Mouse (Mus musculus) brown adipose tissue, adult 24 weeks (tissue): ENCODE measurements around the gene Rint1. TPM values are rescaled to one million over a fixed set of nuclear protein-coding genes. Genes with fewer than 3 reads are reported as not detected.

Source experiments
- H3K27ac ChIP-seq: fragments of 200-500 bp; replicated peaks from 2 replicates; pipeline ENCODE4 v1.5.1; 2012; ENCODE audit warnings: low read depth, mild to moderate bottlenecking, low read length
- H3K4me1 ChIP-seq: fragments of 200-500 bp; 2 replicates; pipeline ENCODE4 v1.6.1; 2012; ENCODE audit warnings: low read length, mixed read lengths; ENCODE audit not compliant: control insufficient read depth, insufficient read depth, insufficient read length
- H3K4me3 ChIP-seq: fragments of 200-500 bp; 2 replicates; pipeline ENCODE4 v1.5.1; 2012; ENCODE audit warnings: low read depth, mild to moderate bottlenecking, low read length, moderate library complexity; ENCODE audit not compliant: insufficient read depth
- polyA plus RNA-seq: library from polyadenylated mRNA; stranded (reverse); fragments of >200 nt; gene quantifications from 2 replicates; pipeline ENCODE4 v1.2.4, GENCODE M21; 2012; ENCODE audit not compliant: missing spikeins, insufficient read depth, insufficient read length

The Rint1 gene
- 14.0 and 16.0 TPM in 2 replicates for polyA plus RNA-seq

DNA sequence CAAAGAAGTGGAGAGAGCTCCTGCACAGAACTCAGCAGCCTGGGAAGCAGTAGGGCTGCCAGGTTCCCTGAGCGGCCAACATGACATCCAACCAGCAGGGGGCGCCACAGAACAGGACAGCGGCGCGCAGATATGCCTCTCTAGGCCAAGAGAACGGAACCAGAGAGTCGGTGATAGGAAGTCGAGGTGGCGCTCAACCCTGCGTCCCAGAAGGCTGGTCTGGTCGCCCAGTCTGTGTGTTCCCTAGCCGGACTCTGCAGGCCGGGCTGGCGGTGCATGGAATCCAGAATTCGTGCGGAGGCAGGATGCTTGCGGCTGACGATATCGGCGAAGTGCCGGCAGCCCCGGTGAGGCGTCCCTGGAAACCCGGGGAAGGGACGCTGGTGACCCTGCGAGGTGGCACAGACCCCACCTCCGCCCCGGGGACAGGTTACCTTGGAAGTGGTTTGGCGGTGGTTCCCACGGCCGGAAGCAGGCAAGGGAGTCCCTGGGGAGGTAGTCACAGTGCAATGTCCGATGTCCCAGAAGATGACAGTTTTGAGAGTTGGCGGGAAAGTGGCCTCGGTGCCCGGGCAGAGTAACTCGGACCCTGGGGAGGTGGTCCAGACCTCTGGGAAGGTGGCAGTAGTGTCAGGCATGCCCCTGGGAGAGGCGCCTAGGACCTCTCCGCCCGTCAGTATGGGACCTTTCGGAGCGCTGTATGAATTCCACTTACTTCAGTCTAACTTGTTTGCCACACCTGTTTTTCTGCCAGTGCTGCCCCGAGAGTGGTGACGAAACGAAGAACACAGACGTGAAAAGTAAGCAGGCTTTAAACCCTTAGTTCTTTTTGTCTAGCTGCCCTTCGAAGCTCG is at the start of gene Rint1:
Gene Rint1, plus strand, starts transcription at position 176 of the 854 bp plus-strand sequence.
- H3K4me3 ChIP-seq, result peak within 1 kb of the TSS; percentile 93
- peak within 1 kb of the TSS; percentile 63 for H3K27ac ChIP-seq
- no peaks in the 10 kb centered on the region for H3K4me1 ChIP-seq

DNA sequence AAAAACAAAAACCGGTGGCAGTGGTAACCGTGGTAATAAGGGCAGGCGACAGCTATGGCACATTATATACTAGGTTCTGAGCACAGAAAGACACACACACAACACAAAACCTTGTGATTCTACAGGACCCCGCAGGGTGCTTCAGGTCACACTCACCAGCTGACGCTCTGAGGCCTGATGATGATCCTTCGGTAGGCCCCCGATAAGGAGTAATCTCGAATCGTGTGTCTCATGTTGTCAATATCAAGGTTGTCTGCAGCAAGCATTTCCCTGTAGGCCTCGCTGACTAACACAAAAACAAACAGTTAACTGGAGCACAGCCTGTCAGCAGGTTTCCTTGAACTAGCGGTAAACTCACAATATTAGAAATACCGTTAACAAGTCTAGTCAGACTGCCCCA is 44.2 kb upstream of the Rint1 start:
- Histone ChIP-seq H3K4me1 (no peaks in the 10 kb centered on the region), H3K27ac (no peak overlapping the region), H3K4me3 (no peak overlapping the region)

DNA sequence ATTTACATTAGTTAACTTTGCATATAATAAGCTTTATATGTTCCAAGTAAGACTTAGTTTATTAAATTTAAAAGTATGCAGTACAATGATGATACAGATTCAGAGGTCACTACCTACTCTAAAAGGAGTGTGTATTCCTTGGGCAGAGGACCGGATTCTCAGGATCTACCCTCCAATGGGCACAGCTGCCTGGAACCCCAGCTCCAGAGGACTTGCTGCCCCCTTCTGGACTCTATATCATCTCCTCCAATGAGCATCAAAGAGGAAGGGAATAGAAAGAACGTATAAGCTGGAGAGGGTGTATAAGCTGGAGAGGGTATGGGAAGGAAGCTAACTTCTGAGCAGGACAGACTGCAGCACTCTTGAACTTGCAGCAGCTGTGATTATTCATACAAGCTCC is 37.6 kb upstream of the Rint1 start:
- no peaks in the 10 kb centered on the region for H3K4me1 ChIP-seq
- H3K4me3 ChIP-seq, result no peak overlapping the region
- H3K27ac ChIP-seq, result no peak overlapping the region

DNA sequence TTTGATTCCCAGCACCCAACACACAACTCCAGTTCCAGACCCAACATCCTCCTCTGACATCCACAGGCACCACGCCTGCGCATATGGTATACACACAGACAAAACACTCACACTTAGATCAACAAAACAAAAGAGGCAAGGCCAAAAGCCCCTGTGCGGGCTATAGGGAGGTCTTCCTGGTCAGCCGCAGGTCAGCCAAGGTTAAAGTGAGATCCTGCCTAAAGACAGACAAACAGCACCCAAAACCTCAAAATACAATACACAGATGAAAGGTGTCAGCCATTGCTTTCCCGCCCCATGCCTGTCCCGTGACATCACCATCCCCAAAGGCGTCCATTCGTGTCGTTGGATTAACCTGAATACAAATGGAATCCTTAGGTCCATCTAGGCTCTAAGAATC is 31.9 kb upstream of the Rint1 start:
- no peak overlapping the region for H3K4me3 ChIP-seq
- H3K4me1 ChIP-seq, result no peaks in the 10 kb centered on the region
- no peak overlapping the region for H3K27ac ChIP-seq

DNA sequence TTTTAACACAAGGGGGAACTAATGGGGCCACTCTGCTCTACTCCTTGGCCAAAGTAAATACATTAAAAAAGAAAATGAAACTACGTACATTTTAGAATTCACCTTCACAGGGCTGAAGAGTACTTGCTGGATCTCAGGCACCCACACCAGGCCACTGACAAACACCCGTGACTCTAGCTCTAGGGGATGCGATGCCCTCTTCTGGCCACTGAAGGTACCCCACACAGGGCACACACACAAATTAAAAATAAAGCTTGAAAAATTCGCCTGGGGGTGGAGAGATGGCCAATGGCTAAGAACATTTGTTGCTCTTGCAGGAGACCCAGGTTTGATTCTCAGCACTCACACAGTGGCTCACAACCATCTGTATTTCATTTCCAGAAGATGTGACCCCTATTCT is 31.1 kb upstream of the Rint1 start:
- no peak overlapping the region for H3K4me3 ChIP-seq
- H3K27ac ChIP-seq, result no peak overlapping the region
- no peaks in the 10 kb centered on the region for H3K4me1 ChIP-seq

DNA sequence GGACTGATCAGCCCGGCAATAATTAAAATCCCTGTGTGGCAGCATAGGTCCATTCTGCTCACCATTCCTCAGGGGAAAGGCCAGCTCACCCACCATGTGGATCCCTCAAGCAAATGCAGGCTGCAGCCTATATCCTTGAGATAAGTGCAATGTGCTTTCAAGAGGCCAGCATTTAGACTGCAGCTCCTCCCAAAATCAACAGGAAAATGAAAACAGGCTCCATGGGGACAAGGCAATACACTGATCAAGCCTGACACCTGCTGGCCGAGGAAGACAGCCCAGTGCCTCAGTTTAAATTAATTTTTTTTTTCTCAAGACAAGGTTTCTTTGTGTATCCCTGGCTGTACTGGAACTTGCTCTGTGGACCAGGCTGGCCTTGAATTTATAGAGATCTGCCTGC is 28.9 kb upstream of the Rint1 start:
- no peak overlapping the region for H3K4me3 ChIP-seq
- no peaks in the 10 kb centered on the region for H3K4me1 ChIP-seq
- H3K27ac ChIP-seq, result no peak overlapping the region

DNA sequence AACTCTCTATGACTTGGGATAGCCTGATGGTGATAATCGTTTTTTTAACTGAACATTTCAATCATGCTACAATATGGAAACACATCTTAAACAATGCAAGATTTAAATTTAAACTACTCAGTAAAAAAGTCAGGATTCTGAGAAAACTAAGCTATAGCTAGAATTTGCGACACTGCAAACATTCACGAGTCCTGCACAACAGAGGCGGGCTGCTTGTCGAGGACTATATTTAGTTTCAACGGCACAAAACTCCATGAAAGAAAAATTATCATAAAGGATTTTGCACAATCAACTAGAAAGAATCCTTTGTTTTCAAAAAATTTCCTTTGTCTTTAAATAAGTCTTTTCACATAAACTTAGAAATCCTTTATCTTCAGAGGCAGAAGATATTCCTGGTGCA is 25.0 kb upstream of the Rint1 start:
- no peak overlapping the region for H3K4me3 ChIP-seq
- no peaks in the 10 kb centered on the region for H3K4me1 ChIP-seq
- no peak overlapping the region for H3K27ac ChIP-seq

DNA sequence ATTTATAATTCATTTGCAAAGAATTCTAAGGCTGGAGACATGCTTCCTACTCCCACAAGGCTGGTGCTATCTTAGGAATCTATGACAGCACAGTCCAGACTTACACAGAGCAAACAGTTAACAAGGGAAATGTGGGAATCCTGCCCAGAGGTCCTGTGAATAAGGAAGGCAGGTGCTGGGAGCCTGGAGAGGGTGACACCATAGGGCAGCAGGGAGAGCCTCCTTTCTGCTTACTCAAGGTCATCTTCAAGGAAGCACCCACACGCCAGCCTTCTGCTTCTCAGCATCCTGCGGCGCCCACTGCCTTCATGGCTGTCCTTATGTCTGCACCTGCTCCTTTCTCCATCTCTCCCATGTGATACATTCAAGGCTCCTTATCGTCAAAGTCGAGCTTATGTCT is 23.0 kb upstream of the Rint1 start:
- Histone ChIP-seq H3K4me1 (no peaks in the 10 kb centered on the region), H3K4me3 (no peak overlapping the region), H3K27ac (no peak overlapping the region)

DNA sequence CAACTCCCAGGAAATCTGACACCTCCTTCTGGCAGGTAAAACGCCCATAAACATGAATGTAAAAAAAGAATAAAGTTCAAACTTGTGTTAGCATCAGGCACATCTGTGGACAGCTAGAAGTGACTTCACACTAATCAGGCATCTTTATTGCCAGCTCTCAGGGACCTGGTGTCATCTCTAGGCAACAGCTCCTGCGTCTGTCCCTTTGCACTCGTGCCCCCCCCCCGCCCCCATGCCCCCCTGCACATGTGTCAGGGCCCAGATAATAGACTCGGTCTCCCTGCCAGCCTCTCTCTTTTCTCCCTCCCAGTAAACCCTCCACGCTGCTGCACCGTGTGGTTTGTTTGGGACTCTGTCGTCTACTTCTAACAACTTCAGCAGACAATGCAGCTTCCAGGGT is 16.4 kb upstream of the Rint1 start:
- H3K27ac ChIP-seq, result no peak overlapping the region
- H3K4me3 ChIP-seq, result no peak overlapping the region
- H3K4me1 ChIP-seq, result no peaks in the 10 kb centered on the region

DNA sequence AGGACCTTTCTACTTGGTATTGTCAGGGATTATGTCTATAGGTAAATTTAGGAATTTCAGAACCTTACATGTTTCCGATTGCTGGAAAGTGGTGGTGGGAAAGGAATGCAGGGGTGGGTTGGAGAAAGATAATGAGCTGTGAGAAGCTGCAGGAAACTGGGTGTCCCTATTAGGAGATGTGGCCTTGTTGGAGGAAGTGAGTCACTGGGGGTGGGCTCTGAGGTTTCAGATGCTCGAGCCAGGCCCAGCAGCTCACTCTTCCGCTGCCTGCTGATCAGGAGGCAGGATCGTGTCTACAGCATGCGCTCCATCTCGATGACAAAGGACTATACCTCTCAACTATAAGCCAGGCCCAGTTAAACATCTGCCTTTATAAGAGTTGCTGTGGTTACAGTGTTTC is 13.3 kb upstream of the Rint1 start:
- H3K4me3 ChIP-seq, result no peak overlapping the region
- H3K4me1 ChIP-seq, result no peaks in the 10 kb centered on the region
- no peak overlapping the region for H3K27ac ChIP-seq

DNA sequence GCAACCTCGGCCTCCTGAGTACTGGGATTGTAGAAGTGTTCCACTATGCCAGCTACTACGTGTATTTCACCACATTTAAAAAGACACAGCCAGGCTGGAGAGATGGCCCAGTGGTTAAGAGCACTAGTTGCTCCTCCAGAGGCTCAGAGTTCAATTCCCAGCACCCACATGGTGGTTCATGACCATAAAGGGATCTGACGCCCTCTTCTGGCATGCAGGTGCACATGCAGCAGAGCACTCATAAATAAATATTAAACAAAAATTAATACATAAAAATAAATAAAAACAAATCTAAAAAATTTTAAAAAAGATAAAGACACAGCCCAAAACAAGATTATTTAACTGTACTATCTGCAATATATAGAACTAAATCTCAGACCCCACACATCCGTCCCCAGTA is 7.0 kb upstream of the Rint1 start:
- Histone ChIP-seq H3K4me1 (no peaks in the 10 kb centered on the region), H3K27ac (no peak overlapping the region), H3K4me3 (no peak overlapping the region)

DNA sequence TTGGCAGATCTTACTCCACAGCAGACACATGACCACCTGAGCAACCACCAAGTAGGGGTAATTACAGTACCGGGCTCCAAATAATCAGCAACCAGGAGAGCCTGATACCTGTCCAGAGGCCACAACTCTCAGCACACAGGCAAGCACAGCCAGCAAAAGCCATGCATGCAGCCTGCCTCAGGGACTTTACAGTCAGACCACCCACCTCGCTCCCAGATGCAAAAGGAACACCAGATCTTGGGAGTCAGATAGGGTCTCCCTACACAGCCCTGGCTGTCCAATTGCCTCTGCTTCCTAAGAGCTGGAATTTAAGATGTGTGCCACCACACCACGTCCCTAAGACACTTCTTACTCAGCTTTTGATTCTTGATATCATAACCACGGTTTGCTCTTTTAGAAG is 6.3 kb upstream of the Rint1 start:
- Histone ChIP-seq H3K4me3 (no peak overlapping the region), H3K4me1 (no peaks in the 10 kb centered on the region), H3K27ac (no peak overlapping the region)

DNA sequence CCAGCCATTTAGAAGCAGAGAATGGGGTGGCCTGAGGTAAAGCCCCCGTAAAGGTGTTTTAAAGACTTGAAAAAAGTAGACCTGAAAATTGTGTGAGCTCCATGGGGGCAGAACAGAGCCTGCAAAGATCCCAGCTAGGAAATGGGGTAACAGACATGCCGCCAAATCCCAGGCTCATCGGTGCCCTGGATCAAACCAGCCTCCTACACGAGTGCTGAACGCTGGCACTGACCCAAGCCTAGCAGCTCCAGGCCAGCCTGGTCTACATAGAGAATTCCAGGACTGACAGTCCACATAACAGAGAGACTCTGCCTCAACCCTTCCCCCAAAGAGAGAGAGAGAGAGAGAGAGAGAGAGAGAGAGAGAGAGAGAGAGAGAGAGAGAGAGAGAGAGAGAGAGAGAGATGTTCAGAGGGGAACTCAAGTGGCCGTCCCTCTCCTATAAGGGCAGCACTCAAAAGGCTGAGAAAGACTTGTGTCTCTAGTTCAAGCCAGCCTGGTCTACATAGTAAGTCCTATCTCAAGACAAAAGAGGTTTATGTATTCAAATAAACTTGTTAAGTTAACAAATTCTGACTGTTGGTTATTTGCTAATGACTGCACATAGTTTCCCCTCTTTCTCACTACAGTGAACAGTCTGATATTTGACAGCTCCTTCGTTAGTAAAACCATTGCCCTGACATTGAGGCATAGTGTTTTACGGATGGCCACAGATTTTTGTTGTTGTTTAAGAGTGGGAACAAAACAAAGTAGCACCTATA is 5.3 kb upstream of the Rint1 start:
- no peak overlapping the region for H3K27ac ChIP-seq
- peak overlapping the region; percentile 72; the same call in 1 of the 2 replicates for H3K4me3 ChIP-seq
- H3K4me1 ChIP-seq, result no peaks in the 10 kb centered on the region

DNA sequence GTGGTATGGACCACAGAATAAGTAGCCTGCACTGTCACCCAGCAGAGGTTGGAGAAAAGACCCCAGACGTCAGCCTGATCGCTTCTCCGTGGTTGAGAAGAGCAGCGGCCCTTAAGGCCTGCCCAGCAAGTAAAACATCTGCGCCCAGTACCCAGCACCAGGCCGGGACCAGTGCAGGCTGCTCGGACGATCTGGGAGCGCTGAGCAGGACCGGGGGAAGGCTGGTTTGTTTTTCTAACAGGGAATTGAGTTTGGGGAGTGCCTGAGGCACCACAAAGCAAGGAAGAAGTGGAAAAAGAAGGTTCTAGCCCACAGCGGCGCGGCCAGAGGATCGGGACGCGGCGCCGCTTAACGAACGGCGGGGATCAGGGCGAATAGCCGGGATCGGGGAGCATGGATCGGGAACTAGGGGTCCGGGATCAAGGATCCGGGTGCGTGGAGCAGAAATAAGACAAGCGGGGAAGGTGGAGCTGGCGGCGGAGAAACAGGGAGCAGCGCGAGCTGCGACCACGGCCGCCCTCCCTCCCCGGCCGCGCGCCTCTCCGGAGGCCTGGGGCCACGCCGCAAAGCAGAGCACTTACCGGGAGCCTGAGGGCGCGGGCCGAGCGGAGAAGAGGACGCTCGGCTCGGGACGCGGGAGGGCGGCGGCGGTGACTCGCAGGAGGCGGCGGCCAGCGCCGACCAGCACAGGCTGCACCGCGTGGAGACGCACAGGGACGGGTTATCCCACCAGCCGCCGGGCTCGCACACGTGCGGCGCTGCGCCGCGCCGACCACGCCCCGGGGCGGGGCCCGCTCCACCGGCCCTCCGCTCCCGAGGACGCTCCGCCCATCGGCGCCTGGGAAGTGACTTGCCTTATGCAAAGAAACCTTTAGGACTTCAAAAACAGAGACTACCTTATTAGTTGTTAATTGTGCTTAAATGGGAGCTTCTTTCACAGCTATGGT is 4.3 kb upstream of the Rint1 start, which contains the start of gene Pus7:
Gene Pus7, minus strand, starts transcription at position 781 of the 947 bp plus-strand sequence.
- Histone ChIP-seq H3K27ac (no peak within 1 kb of the TSS), H3K4me3 (peak within 1 kb of the TSS; percentile 72), H3K4me1 (no peaks in the 10 kb centered on the region)

DNA sequence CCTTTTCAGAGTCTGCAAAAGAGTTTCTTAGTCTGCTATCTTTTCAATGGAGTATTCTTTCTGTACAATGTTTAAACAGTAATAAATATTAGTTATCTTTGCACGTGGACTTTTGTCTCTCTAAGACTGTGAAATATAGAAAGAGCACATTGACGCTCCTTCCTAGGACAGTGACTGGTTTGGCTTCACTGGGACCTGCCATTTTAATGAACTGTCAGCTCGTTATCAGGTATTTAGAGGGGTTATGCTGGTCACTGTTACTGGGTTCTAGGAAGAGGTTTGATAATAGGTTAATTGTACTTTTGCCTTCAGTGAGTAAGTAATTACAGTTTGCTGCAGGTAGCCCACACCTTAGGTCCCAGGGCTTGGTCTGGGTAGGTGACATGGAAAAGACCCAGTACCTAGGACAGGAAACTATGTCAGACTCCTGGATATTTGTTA is 899 bp downstream of the Rint1 start:
- peak overlapping the region; percentile 93 for H3K4me3 ChIP-seq
- H3K4me1 ChIP-seq, result no peaks in the 10 kb centered on the region
- no peak overlapping the region for H3K27ac ChIP-seq
